Mouse (Mus musculus) MN1 (cell line): ENCODE measurements around the gene Hemgn.

ENCODE experiments used
- DNase-seq: peaks from one replicate; pipeline ENCODE4 v3.0.0-alpha.2; 2016; ENCODE audit warnings: low spot score

Hemgn gene

GRCm38 (mm10) chr4:46356351-46357133 is 56.8 kb downstream of the Hemgn start:
- DNase-seq = peak; percentile 55

- no peak for DNase-seq
These were observed 60.3 kb downstream of the Hemgn start for GRCm38 (mm10) chr4:46353045-46353444.

GRCm38 (mm10) chr4:46349530-46349929 is 63.8 kb downstream of the Hemgn start:
- DNase-seq = no peak

GRCm38 (mm10) chr4:46348897-46349296 is 64.4 kb downstream of the Hemgn start:
- no peak for DNase-seq

- DNase-seq = no peak
These were observed 65.5 kb downstream of the Hemgn start for GRCm38 (mm10) chr4:46347580-46348515.

GRCm38 (mm10) chr4:46347141-46347540 is 66.2 kb downstream of the Hemgn start:
- no peak for DNase-seq

- no peak for DNase-seq
These were observed 67.1 kb downstream of the Hemgn start for GRCm38 (mm10) chr4:46346221-46346620.

GRCm38 (mm10) chr4:46345773-46346100 is 67.6 kb downstream of the Hemgn start:
- DNase-seq = no peak

- no peak for DNase-seq
These were observed 68.1 kb downstream of the Hemgn start for GRCm38 (mm10) chr4:46345056-46345772.

- DNase-seq = no peak
These were observed 69.0 kb downstream of the Hemgn start for GRCm38 (mm10) chr4:46344288-46344687.
